Mouse (Mus musculus) adrenal gland, postnatal 36 days (tissue): ENCODE measurements around the gene Tox2. TPM values are rescaled to one million over a fixed set of nuclear protein-coding genes. Genes with fewer than 3 reads are reported as not detected.

Experiments used
- DNase-seq, 2 experiments: peaks; one replicate each; pipeline ENCODE4 v3.0.0; 2021; ENCODE audit warnings: mixed read lengths in 1 of 2
- total RNA-seq, 2 experiments: library from RNA; stranded (reverse); gene quantifications; 2 replicates each; pipeline ENCODE4 v1.2.3; 2021

Tox2 gene
- total RNA-seq, 2 experiments from 2014 or later = 1.6 to 12.0 TPM

- DNase-seq = no peak
These were observed 53.8 kb downstream of the Tox2 start for GRCm38 (mm10) chr2:163256765-163257164.

- DNase-seq = no peak
These were observed 58.6 kb downstream of the Tox2 start for GRCm38 (mm10) chr2:163261362-163262054.

- DNase-seq = no peak
These were observed 59.1 kb downstream of the Tox2 start for GRCm38 (mm10) chr2:163262055-163262420.

- DNase-seq = no peak
These were observed 64.2 kb downstream of the Tox2 start for GRCm38 (mm10) chr2:163267097-163267496.

GRCm38 (mm10) chr2:163271581-163272492 lies 68.9 kb downstream of the Tox2 start:
- peak; percentile 25 to 48 for DNase-seq

- no peak for DNase-seq
These were observed 70.9 kb downstream of the Tox2 start for GRCm38 (mm10) chr2:163273815-163274214.

GRCm38 (mm10) chr2:163275986-163276385 lies 73.1 kb downstream of the Tox2 start:
- no peak for DNase-seq

- no peak for DNase-seq
These were observed 75.1 kb downstream of the Tox2 start for GRCm38 (mm10) chr2:163277979-163278378.

GRCm38 (mm10) chr2:163280636-163281322 lies 77.9 kb downstream of the Tox2 start:
- no peak for DNase-seq

GRCm38 (mm10) chr2:163284856-163285255 lies 81.9 kb downstream of the Tox2 start:
- no peak for DNase-seq

GRCm38 (mm10) chr2:163285335-163285734 lies 82.4 kb downstream of the Tox2 start:
- DNase-seq = no peak

- DNase-seq = no peak
These were observed 82.8 kb downstream of the Tox2 start for GRCm38 (mm10) chr2:163285762-163286161.

- peak; percentile 9 to 25 for DNase-seq
These were observed 86.0 kb downstream of the Tox2 start for GRCm38 (mm10) chr2:163288881-163289379.

GRCm38 (mm10) chr2:163296999-163297630 lies 94.2 kb downstream of the Tox2 start:
- no peak for DNase-seq

- DNase-seq = peak; percentile 8 to 18
These were observed 97.4 kb downstream of the Tox2 start for GRCm38 (mm10) chr2:163300069-163301060.

- no peak for DNase-seq
These were observed 98.7 kb downstream of the Tox2 start for GRCm38 (mm10) chr2:163301641-163302040.

- DNase-seq = no peak
These were observed 100.1 kb downstream of the Tox2 start for GRCm38 (mm10) chr2:163303037-163303436.

GRCm38 (mm10) chr2:163309376-163309775 lies 106.5 kb downstream of the Tox2 start:
- no peak for DNase-seq

GRCm38 (mm10) chr2:163310163-163310688 lies 107.3 kb downstream of the Tox2 start:
- DNase-seq = no peak

- no peak for DNase-seq
These were observed 114.4 kb downstream of the Tox2 start for GRCm38 (mm10) chr2:163317281-163317680.
